Mouse (Mus musculus): ENCODE data around the gene Bcl2.
A peak's percentile ranks its signal among the peaks of the same experiment; 100 is the strongest.

The Bcl2 gene

DNA sequence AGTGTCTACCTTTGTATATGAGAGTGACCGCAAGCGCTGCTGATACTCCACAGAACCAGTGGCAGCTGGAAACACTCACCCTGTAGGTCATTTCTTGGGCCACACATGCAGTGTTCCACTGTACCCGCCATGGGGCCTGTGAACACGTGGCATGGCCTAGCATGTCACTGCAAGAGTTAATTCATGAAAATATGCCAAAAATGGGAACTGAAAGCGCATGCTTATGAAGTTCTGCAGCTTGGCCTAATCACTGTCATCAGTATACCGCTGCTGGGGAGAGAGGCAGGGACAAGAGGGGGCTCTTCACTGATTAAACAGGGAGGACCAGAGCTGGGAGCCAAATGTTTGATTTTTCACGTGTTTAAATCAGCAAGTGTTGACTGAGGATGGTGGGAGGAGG is 161.2 kb downstream of the Bcl2 start:
- no peak for TF ChIP-seq GATA4 (IDR thresholded peaks at IDR 0.05; ENCODE audit: insufficient replicate concordance, low read length)

DNA sequence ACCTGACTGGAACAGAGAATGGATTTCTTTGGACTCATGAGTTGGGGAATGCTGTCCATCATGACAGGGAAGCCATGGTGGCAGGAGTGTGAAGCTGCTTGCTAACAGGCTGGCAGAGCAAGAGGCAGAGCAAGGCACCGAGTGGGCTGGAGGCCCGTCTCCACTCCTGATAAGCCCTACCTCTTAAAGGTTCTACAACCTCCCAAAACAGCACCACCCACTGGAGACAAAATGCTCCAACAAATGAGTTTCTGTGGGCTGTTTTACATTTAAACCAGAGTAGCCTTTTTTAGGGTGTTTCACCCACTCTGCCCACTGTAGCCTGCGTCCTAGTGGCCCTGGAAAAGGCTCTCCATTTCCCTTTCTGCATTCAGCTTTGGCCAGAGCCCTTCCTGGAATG is 163.5 kb downstream of the Bcl2 start:
- TF ChIP-seq GATA4 (IDR thresholded peaks at IDR 0.05; ENCODE audit: insufficient replicate concordance, low read length) = no peak

DNA sequence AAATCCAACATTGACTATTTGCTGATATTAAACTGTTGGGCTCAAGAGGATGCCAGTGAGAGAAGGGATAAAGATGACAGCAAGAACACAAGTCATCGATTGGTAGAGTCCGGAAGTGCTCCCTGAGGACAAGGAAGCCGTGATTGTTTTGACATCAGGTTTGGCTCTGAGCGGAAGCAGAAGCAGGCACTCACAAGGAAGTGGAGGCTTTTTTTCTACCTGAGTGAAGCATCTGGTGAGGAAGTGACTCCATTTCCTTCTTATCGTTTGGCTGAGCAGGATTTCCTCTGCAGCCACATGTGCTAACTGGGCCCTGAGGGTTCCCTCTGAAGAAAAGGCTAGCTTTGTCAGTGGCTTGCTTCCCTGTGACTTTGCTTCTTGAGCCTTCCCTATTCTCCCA is 165.0 kb downstream of the Bcl2 start:
- peak; percentile 81; the same call in 1 of the 2 replicates for TF ChIP-seq GATA4 (IDR thresholded peaks at IDR 0.05; ENCODE audit: insufficient replicate concordance, low read length)

DNA sequence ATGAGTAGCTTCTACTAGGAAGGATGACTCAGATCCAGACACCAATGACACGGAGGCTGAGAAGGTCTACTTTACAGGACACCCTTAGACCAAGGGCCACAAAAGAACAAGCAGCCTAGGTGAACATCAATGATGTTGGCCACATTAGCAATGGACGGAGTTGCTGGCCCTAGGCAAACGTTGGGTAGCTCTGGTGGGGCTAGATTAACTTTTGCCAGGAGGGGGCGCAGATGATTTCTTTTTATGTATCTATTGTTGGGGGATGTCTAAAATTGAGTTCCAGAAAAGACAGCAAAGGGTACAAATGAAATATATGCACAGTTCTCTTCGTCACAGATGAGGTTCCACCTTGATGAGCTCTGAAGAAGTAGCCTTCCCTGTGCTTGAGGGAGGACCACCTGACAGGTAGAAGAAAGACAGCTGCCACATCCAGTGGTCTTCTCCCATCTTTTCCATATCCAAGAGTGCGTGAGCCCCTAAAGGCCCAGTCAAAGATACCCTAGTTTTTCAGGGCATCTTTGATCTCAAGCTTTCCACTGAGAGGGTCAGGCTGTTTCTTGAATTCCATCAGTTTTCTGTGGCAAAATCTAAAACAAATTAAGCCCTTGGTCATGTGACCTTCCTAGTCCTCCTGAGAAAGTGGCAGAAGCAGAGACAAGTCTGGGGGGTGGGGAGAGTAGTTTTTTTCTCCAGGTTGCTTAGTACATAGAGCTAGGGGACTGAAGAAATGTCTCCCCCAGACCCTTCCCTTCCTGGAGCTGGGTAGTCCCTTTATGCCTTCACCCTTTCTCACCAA is 169.1 kb downstream of the Bcl2 start:
- TF ChIP-seq GATA4 (IDR thresholded peaks at IDR 0.05; ENCODE audit: insufficient replicate concordance, low read length) = no peak

DNA sequence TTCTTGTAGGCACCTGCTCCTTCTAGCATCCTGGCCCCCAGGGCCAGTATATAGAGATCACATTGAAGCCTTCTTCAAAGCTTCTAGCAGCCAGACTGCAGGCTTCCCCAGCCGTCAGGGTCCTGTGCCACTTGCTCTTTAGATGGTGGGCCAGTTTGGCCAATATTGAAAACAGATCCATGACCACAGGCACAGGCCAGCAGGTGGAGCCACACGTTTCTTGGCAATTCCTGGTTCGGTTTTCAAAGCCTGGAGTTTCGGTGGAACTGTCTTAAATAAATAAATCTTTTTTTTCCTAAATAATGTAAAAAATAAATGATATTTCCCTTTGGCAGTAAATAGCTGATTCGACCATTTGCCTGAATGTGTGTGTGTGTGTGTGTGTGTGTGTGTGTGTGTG is 171.3 kb downstream of the Bcl2 start:
- no peak for TF ChIP-seq GATA4 (IDR thresholded peaks at IDR 0.05; ENCODE audit: insufficient replicate concordance, low read length)

DNA sequence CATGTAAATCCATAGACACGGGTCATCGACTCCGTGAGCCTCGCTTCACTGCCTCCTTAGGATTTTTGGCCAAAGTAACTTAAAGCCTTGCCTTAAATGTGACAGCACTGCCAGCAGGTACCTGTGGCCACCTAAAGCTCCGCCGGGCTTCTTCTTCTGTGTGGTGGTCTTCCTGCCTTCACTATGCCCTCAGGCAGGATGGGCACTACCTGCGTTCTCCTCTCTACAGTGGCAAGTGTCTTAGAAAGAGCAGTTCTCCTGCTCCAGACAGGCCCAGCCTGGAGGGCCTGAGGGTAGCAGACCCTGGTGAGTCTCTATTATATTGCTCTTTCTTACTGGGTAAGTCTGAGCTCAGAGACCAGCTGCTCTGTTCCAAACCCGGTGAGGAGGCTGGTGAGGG is 172.2 kb downstream of the Bcl2 start:
- TF ChIP-seq GATA4 (IDR thresholded peaks at IDR 0.05; ENCODE audit: insufficient replicate concordance, low read length) = no peak

DNA sequence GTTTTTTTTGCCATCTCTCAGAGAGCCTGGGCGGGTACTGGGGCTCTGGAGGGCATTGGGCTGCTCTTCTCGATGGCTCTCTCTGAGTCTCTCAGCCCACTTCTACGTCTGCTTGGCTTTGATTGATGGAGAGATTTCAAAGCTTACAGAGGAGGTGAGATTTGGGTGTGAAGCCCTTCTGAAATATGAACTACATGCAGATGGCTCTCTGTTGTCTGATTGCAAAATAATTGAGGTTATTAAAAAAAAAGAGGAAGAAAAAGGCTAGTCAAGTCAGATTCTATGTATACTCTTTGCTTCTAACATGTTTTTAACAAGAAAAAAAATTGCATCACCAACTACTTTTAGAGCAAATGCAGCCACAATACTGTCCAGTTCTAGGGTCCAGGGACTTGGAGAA is 173.9 kb downstream of the Bcl2 start:
- TF ChIP-seq GATA4 (IDR thresholded peaks at IDR 0.05; ENCODE audit: insufficient replicate concordance, low read length) = no peak

DNA sequence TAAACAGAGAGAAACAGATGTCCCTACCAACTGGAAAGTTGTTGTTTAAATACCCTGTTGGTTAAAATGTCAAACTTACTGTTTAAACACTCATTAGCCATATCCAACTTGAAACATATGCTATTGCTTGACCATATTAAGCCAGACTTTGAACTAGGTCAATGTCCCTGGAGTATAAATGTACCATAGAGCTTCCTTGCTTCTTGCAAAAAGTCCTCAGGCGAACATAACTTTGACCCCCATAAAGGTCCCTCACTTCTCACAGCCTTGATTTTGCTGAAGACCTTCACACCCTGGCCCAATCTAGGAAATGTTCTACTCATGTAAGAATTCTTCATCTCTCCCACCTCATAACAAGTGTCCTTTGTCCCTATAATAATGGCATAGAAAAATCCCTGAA is 175.0 kb downstream of the Bcl2 start:
- TF ChIP-seq GATA4 (IDR thresholded peaks at IDR 0.05; ENCODE audit: insufficient replicate concordance, low read length) = no peak

DNA sequence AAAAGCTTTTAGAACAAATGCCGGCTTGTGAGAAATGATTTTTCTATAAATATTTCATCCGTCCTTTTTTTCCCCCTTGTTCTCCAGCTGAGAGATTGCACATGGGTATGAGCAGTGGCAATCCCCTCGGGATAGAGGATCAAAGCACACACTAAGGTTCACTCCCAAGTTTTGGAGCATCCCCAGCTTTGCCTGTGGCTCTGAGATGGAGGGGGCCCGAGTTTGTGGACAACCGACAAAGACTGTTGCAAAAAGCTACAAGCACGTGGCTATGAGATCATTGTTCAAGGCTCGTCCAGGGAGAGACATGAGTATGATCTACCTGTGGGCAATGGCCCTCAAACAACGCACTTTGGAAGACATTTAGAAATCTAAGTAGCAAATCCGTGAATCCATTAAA is 184.5 kb downstream of the Bcl2 start:
- TF ChIP-seq GATA4 (IDR thresholded peaks at IDR 0.05; ENCODE audit: insufficient replicate concordance, low read length) = no peak

DNA sequence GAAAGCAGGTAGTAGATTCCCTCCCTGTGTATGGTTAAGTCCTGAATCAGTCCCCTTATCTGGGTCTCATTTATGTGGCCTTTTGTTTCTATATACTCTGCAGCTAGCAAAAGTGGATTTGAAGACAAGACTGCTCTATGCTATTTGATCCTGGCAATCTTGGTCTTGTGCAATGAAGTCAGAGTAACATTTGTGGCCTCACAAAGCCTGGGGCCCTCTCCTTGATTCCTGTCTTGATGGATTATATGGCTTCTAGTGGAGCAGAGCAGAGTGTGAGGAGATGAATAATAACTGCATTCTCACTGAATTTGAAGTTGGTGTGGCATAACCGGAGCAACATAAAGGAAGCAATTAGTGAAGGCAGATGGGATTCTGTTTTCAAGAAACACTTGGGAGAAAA is 186.5 kb downstream of the Bcl2 start:
- TF ChIP-seq GATA4 (IDR thresholded peaks at IDR 0.05; ENCODE audit: insufficient replicate concordance, low read length) = no peak

DNA sequence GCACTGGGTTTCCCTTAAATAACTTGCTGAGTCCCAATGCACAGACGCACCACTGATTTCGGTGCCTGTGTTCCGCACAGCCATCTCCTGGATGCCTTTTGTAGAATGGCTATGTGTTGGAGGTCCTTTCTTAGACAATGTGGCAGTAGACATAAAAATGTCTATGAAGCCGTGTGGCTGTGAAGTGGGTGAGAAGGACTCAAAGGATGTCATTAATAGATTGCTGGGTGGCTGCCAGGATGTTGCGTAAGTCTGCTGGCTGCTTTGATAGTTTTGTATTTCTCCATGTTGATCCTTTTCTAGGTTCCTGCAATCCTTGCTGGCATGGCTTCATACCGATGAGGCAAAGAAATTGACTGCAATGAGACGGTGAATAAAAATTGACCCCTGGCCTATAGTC is 187.3 kb downstream of the Bcl2 start:
- TF ChIP-seq GATA4 (IDR thresholded peaks at IDR 0.05; ENCODE audit: insufficient replicate concordance, low read length) = no peak

DNA sequence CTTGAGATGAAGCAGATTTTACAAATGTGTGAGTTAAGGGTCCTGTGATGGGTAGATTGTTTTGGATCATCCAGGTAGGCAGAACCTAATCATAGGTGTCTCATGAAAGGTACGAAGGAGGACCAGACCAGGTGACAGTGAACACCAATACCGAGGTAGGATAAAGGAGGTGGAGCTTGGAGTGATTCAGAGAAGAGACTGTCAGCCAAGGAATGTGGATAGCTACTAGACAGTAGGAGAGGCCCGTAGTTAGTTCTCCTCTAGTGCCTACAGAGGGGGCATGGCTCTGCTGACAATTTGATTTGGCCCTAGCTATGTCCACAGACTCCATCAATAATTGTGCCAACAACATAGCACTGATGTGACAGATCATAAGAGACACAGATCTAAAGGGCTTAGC is 188.0 kb downstream of the Bcl2 start:
- TF ChIP-seq GATA4 (IDR thresholded peaks at IDR 0.05; ENCODE audit: insufficient replicate concordance, low read length) = no peak

DNA sequence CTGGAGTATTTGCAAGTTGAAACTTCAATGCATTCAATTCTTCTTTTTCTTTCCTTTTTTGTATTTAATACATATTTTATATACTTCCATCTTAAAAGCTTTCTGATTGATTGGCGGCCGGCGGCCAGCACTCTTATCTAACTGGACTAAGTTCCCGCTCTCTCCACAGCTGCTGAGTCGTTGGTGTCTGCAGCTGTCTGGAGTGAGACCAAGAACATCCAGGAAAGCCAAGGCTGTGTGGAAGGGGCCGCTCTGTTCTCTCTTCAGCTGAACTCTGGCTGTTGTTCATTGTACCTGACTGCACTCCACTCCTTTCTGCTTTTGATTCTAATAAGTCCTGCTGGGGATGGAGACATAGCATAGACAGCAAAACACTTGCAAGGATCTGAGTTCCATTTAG is 190.3 kb downstream of the Bcl2 start:
- TF ChIP-seq GATA4 (IDR thresholded peaks at IDR 0.05; ENCODE audit: insufficient replicate concordance, low read length) = no peak

DNA sequence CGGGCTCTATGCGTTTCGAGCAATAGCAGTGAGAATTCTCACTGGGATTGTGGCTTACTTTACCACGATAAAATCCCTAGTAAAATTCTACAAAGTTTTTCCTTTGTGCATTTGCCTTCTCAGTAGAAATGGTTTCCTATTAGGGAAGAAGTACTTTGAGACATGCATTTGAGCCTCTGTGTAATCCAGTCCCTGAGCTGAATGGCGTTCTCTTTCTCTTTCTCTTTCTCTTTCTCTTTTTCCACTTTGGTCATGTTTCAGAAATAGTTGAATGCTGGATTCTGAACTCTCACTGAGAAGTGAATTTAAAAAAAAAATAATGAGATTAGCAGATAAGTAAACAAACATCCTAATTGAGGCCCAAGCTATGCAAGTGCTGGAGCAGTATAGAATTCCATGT is 191.1 kb downstream of the Bcl2 start:
- TF ChIP-seq GATA4 (IDR thresholded peaks at IDR 0.05; ENCODE audit: insufficient replicate concordance, low read length) = no peak

DNA sequence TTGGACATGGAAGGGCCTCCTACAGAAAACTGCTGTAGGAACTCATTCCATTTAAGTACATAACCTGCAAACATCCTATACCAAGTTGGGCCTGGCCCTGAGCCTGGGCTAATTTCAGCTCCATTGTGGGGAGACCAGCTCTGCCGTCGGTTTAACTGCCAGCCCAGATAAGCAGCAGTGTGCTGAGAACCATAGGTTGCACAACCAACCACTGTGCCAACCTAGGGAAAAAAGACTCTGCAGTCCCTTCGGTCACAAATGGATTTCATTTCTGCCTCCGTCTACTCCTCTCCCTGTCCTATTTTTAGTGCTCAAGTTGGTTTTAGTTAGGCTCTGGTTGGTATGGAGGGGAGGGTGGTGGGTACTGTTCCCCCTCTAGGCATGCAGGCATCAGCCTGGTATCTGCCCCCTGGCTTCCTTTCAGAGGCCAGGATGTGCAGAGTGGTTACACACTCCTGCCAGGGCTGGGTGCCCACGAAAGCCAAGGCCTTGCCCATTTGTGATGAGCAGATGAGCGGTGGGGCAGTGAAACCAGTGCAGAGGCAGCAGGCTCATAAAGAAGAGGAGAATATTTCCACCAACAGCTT is 196.4 kb downstream of the Bcl2 start:
- TF ChIP-seq GATA4 (IDR thresholded peaks at IDR 0.05; ENCODE audit: insufficient replicate concordance, low read length) = no peak

DNA sequence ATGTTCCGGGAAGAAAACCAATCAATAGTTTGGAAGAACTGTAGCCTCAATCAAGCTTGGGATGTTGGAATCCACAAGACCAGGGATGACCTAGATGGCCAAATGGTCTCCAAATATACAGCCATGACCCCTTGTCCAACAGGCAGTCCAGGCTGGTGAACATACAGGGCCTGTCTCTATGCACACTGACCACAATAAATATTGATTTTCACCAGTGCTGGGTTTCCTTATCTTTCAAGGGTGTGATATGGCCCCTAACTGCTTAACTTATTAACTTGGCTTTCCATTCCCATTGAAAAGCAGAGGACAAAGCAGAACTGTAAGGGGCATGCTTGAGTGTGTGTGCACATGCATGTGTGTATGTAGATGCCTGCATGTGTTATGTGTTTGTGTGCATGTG is 197.0 kb downstream of the Bcl2 start:
- TF ChIP-seq GATA4 (IDR thresholded peaks at IDR 0.05; ENCODE audit: insufficient replicate concordance, low read length) = no peak

DNA sequence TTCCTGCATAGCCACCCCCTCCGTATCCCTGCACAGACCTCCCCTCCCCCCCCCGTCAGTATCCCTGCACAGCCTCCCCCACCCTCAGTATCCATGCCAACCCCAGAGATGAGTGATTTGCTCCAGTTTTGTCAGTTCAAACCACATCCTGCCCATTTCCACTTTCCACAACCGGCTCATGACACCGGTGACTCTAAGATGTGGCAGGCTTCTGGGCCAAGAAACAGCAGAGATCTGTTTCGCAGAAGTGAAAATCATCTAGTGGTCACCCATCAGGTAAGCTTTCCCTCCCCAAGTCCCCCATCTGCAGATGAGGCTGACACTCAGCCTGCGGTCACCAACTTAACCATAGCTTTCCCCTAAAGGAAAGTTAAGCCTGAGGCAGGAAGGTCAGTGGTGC is 198.5 kb downstream of the Bcl2 start:
- no peak for TF ChIP-seq GATA4 (IDR thresholded peaks at IDR 0.05; ENCODE audit: insufficient replicate concordance, low read length)
